Mouse (Mus musculus) adrenal gland, adult 2 months (tissue): ENCODE measurements at regions not wholly inside any gene's neighbourhood (a gene's known extent, or its start where the extent isn't known, plus 50 kb on each side); places are given as distances from the start of the nearest gene placed in this dataset.
A peak's percentile ranks its signal among the peaks of the same experiment; 100 is the strongest.

Experiments used
- DNase-seq: peaks from one replicate; pipeline ENCODE4 v3.0.0; 2021

DNA sequence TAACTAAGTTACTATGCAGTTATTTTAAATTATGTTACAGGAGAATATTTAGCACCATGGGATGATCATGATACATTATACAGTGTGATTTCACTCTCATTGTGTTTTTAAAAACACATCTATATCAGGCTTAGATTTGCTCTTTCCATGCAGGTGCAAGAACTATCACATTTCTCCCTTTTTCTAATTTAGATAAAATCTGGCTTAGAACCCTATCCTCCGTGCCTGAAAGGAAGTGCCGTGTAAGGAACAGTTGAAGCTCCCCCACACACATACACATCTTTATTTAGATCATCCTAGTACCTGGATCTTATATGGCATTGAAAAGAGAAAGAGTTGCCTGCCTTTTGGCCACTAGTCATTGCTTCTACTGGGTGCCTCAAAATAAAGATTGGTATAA is 925.0 kb upstream of the Gm7489 start:
- DNase-seq, result no peak

DNA sequence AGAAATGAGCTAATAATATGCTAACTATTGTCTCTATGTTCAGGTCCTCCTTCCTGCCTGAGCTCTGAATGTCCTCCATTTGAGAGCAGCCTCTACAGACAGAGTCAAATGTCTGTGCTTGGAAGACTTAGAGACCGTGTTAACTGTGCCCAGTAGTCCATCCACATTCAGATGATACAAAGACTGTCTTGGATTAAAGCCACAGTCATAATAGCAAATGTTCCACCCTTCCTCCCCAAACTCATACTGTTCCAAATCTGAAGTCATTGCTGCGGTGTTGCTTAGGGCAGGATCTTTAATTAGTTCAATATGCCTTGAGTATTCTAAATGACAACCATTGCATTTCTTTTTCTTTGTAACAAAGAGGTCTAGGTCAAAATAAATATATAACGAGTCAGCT is 923.2 kb upstream of the Gm7489 start:
- no peak for DNase-seq

DNA sequence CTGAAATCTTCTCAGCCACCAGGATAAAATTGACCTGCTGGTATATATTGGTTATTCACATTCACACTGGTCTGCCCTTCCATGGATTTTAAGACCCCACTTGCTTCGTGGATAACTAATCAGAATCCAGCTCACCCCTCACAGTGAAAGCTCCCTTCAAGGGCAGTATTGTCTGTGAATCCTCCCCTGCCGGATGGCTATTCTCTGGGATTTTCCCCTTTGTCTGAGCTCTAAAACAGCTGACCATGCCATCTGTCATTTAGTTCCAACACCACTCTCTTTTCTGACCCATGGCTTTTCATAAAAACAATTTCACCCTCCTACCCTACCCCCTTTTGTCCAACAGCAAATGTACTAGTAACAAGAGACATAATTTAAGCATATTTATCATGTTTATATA is 920.8 kb upstream of the Gm7489 start:
- DNase-seq, result no peak

DNA sequence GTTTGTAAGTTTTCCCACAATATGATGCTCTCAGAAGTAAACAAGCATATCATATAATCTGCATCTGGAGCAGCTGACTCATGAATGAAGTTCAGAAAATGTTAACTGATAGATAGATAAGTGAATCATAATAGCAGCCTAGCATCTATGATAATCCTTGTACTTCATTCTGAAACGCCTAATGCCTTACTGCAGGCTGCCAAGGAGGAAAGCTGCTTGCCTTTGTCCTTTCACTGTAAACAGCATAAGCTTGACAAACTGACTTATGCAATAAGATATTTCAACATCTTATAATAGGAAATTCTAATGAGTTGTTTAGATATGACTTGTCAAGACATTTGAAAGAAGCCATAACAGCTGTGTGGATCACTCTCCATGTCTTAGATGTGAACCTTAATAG is 920.3 kb upstream of the Gm7489 start:
- DNase-seq, result no peak

DNA sequence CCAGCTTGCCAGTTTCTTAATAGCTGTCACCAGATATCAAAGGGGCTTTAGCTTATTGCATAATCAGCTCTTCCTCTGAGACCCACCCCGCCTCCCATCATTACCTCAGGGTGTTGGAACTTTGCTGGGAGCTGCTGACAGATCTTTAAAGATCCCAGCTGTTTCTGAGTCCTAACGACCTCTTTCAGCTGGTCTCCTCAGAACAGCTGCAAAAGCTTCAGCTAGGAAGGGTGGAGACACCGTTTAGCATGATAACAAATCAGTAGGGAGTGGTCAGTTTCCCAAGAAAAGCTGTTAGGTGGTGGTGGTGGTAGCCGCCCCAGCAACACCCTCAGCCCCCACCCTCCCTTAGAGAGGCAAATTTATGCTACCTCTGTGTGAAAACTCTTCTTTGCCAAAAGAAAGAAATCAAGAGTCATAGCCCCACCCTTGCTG is 916.9 kb upstream of the Gm7489 start:
- no peak for DNase-seq

GRCm38 (mm10) chr15:52982821-52983220 is 901.9 kb upstream of the Gm7489 start:
- DNase-seq, result no peak

GRCm38 (mm10) chr15:52990580-52990979 is 894.1 kb upstream of the Gm7489 start:
- no peak for DNase-seq

DNA sequence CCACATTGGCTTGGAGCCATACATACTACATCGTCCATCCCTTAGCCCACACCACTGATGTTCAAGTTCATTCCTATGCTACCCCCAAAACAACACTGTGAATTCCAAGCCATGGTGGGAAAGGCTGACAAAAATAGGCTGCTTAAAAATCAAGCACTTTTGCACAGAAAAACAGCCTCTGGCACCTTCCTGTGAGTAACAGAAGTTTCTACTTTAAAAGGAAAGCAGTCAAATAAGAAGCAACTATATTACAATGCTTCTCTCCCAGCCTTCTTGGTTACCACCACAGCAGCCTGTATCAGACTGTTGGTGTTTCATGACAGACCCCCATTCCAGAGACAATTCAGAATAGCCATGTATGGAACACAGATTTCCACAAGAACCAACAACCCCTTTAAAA is 890.4 kb upstream of the Gm7489 start:
- no peak for DNase-seq

DNA sequence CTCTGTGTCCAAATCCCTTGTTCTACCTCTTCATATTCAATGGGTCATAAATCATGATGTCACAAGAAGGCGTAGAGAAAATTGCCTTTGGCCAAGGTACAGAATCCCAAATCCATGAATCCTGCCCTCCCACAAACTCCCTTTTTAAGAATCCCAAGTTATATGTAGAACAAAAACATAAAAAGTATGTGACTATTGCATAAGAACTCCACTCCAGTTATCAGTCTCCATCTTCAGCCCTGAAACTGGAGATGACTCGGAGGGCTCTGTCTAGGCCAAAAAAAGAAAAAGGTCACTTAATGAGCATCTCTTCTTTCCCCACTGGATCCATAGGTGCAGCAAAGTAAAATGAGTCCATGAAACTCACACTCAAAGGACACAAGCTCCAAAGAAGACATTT is 885.5 kb upstream of the Gm7489 start:
- no peak for DNase-seq

- no peak for DNase-seq
Measured at GRCm38 (mm10) chr15:52999776-53000175, 884.9 kb upstream of the Gm7489 start.

- DNase-seq, result peak; percentile 3
Measured at GRCm38 (mm10) chr15:53001429-53001828, 883.3 kb upstream of the Gm7489 start.

DNA sequence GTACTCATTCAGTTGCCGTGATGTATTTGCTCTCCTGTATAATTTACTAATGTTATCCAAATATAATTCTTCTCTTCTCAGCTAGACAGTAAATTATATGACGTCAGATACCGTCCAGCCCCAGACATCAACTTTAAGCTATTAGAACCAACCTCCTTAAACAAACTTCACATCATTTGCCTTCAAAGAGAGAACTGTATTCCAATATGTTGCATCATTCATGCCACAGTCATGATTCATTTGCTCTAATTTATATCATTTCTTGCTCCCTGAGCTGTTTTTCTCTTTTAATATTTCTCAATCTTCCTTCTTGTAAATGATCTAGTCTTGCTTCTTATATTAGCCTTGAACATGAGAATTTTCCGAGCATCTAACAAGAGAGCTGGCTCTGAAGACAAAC is 882.7 kb upstream of the Gm7489 start:
- DNase-seq, result peak; percentile 6

DNA sequence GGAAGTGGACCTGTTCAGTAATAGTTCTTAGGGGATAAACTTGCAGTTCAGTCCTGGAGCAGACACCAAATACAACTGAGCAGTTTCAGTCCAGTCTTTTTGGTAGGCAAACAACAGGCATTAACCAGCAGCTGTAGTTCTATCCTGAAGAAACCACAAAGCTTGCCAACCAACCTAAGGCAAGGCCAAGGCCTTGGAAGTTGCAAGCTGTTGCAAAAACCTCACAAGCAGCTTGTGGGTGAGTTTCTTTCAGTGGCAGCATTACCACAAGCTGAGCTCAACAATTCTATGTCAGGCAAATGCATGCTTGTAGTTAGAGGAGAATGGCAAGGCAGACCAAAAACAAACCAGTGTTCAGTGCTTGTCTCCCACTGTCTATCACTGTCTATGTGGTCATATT is 880.6 kb upstream of the Gm7489 start:
- DNase-seq, result peak; percentile 59

DNA sequence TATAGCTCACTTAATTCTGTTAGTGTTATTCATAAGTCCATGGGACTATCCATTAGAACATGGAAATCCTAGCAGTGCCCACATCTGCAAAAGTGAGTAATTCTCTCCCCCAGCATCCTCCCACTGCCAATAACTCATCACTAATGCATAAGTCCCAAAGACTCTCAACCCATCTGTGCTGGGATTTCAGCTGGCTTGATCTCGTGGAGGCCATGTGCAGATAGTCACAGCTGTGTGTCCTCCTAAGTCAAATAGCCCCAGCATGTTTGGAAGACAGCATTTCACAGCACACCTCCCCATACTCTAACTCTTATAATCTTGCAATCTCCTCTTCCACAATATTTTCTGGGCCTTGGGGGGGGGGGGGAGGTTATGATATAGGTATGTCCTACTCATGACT is 877.9 kb upstream of the Gm7489 start:
- no peak for DNase-seq

DNA sequence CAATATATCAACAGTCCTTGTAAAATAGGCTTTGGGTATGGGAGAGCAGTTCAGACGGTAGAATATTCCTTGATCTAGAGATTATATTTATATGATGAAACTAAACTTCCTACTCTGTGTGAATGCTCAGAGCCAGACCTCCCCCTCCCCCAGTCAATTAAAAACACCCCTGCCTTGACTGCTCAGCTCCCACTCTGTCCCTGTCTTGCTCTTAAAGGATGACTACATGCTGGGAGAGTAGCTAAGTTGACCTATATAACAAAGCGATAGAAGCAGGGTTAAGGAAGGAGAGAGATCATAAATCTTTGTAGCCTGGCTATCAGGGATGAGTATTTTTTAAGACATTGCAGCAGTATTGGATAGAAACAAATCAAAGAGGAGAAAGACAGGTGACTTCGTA is 875.4 kb upstream of the Gm7489 start:
- DNase-seq, result no peak
